Mouse (Mus musculus): ENCODE results near the gene Hepacam2.
"Not testable (repeated sequence)": the region's sequence is repeated elsewhere in the genome, so short reads cannot be mapped to it uniquely, and the experiment has no call there.

DNA sequence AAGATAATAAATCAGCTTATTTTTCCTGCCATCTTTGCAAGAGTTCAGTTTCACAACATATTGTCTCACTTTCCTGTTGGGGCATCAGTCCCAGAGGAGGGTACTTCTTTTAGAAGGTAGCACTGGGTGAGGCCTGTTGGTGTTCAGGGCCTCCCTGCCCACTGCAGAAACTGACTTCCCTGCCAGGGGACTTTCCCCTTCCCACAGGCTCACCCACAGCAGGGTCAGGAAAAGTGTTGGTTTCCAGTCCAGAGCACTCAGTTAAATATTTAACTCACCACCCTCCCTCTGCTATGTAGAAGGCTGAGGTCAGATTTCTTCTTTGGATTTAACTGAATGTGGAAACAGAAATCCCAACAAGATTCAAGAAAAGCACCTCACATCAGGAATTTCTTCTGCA lies 72.8 kb downstream of the Hepacam2 start:
- not testable (repeated sequence) for TF ChIP-seq CTCF, POLR2A (IDR thresholded peaks at IDR 0.05; ENCODE audit: insufficient read depth, low read depth, low read length)
